Mouse (Mus musculus) midbrain, embryonic 13.5 days (tissue): Measurements from ENCODE around the gene Bbs10. TPM values are rescaled to one million over a fixed set of nuclear protein-coding genes. Genes with fewer than 3 reads are reported as not detected.

Experiments
- ATAC-seq: fragments of 200-750 bp; cut with Nextera tagmentation; 2 replicates; pipeline ENCODE4 v1.8.0; 2017; ENCODE audit warnings: mild to moderate bottlenecking, moderate TSS enrichment, moderate library complexity
- H3K27ac ChIP-seq: fragments of 300-500 bp; sonication (generic); 2 replicates; pipeline ENCODE4 v1.5.1; 2015; ENCODE audit warnings: inconsistent platforms, mild to moderate bottlenecking, moderate library complexity
- H3K27me3 ChIP-seq: fragments of 300-500 bp; sonication (generic); 2 replicates; pipeline ENCODE4 v1.6.1; 2015; ENCODE audit warnings: mild to moderate bottlenecking, inconsistent platforms
- H3K36me3 ChIP-seq: fragments of 300-500 bp; sonication (generic); 2 replicates; pipeline ENCODE4 v1.6.1; 2015; ENCODE audit warnings: mild to moderate bottlenecking, inconsistent platforms
- H3K4me1 ChIP-seq: fragments of 300-500 bp; sonication (generic); replicated peaks from 2 replicates; pipeline ENCODE4 v1.6.1; 2015; ENCODE audit warnings: inconsistent platforms
- H3K4me2 ChIP-seq: fragments of 300-500 bp; sonication (generic); replicated peaks from 2 replicates; pipeline ENCODE4 v1.6.1; 2015; ENCODE audit warnings: moderate library complexity, mild to moderate bottlenecking, inconsistent platforms
- H3K4me3 ChIP-seq: fragments of 300-500 bp; sonication (generic); replicated peaks from 2 replicates; pipeline ENCODE4 v1.5.1; 2015; ENCODE audit warnings: mild to moderate bottlenecking, inconsistent platforms
- H3K9ac ChIP-seq: fragments of 300-500 bp; sonication (generic); replicated peaks from 2 replicates; pipeline ENCODE4 v1.6.1; 2015; ENCODE audit warnings: mild to moderate bottlenecking, inconsistent platforms
- H3K9me3 ChIP-seq: fragments of 300-500 bp; sonication (generic); 2 replicates; pipeline ENCODE4 v1.6.1; 2016; ENCODE audit warnings: mild to moderate bottlenecking, inconsistent platforms
- WGBS: fragments of 180-500 bp; shearing (Covaris S2); methylation state at CpG from one replicate; pipeline ENCODE4 v1.1.7; 2015; 5-methylcytosine and 5-hydroxymethylcytosine counted together
- polyA plus RNA-seq: library from polyadenylated mRNA; unstranded; fragments of >200 nt; fragmentation: Nextera tagmentation; extraction: Ambion mirVana; gene quantifications from 2 replicates; pipeline ENCODE4 v1.2.1, GENCODE M21; 2015

The Bbs10 gene
- polyA plus RNA-seq, 1 experiment from 2014 or later = 7.5 TPM

DNA sequence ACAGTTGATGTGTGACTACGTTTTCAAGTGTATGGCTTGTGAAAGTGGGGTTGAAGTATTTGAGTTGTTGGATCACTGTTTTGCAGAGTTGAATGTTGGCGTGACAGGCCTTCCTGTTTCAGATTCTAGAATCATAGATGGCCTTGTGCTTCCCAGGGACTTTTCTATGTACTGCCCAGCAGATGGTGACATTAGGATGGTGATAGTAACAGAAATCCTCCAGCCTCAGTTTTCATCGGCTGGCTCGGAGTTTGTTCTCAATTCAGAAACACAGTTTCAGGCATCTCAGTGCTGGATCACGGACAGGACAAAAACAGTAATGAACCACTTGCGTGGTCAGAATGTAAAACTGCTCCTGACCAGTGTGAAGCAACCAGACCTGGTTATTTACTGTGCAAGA is 1.1 kb downstream of the Bbs10 start:
- Histone ChIP-seq H3K36me3 (no peaks in the 10 kb centered on the region), H3K27me3 (no peaks in the 10 kb centered on the region), H3K4me3 (peak overlapping the region; percentile 74; the same call in 1 of the 2 replicates), H3K4me1 (peaks cover 9% of the 10 kb centered on the region), H3K4me2 (peak overlapping the region; percentile 61; the same call in 1 of the 2 replicates), H3K9ac (no peak overlapping the region), H3K27ac (peak overlapping the region; percentile 92; the same call in 1 of the 2 replicates), H3K9me3 (no peaks in the 10 kb centered on the region)
- WGBS = 82% methylated on average over 6 of the region's 6 CpGs
- ATAC-seq = no peak

DNA sequence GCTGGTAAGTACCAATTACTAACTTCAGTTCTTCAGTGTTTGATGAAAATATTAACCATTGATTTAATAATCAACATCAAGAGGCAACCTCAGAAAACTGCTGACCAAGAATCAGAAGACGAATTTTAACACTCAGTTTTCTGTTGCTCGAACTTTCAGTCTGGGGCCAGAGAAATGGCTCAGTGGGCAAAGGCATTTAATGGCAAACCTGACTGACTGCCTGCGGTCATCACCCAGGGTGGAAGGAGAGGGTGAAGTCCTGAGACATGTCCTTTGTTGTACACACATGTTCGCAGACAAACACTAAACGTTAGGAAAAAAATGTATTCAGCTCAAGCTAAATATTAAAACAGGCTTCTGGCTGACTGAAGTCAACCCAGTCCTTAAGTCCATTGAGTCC is 2.6 kb downstream of the Bbs10 start:
- Histone ChIP-seq H3K9me3 (no peaks in the 10 kb centered on the region), H3K27me3 (no peaks in the 10 kb centered on the region), H3K36me3 (no peaks in the 10 kb centered on the region), H3K9ac (no peak overlapping the region), H3K4me1 (peaks cover 9% of the 10 kb centered on the region), H3K27ac (no peak overlapping the region), H3K4me3 (no peak overlapping the region), H3K4me2 (no peak overlapping the region)
- WGBS = 92% methylated on average over 5 of the region's 5 CpGs
- no peak for ATAC-seq

DNA sequence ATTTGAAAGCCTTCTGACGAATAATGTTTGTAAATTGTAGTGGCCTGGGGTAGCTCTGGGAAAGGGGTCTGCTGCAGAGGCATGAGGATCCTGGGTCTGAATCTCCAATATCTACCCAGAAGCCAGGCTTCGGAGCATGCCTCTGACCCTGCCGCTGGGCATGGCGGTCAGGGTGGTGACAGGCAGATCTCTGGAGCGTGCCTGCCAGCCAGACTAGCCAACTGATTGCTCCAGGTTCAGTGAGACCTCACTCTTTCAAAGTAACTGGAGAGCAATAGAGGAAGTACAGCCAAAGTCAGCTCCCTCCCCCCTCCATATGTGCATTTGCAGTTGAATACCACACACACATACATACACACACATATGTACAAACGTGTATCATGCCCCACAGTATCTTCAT is 4.0 kb downstream of the Bbs10 start:
- ATAC-seq = no peak
- WGBS = 91% methylated on average over 6 of the region's 6 CpGs
- no peak overlapping the region for H3K27ac ChIP-seq
- H3K27me3 ChIP-seq = no peaks in the 10 kb centered on the region
- H3K9ac ChIP-seq = no peak overlapping the region
- peaks cover 9% of the 10 kb centered on the region for H3K4me1 ChIP-seq
- no peaks in the 10 kb centered on the region for H3K9me3 ChIP-seq
- no peak overlapping the region for H3K4me3 ChIP-seq
- no peak overlapping the region for H3K4me2 ChIP-seq
- H3K36me3 ChIP-seq = no peaks in the 10 kb centered on the region

DNA sequence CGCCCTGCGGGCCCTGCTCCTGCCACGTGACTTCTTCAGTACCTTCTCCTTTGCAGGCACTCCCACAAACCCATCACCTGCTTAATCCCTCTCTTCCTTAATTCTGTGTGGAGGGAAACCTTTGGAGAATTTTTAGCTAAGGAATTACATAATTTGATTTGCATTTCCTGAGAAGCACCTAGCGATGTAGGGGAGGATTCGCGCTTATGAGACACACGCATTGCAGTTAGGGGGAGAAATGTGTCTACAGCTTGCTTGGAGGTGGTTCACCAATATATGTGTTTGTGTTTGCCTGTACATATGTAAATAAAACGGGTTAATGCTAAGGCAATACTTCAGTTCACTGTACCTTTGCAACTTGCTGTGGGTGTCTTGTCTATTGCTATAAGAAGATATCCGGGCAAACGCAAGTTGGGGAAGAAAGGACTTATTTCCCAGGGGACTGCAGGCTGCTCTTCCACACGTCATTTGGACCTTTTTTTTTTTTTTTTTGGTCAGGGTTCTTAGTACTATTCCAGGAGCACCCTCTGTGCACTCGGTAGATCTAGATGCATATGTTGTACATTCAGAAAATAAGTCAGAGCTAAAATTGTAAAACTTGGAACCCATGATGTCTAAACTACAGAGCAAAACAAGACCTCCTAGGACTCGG is 10.5 kb downstream of the Bbs10 start:
- H3K9ac ChIP-seq = no peak overlapping the region
- H3K4me2 ChIP-seq = no peak overlapping the region
- ATAC-seq = no peak
- H3K36me3 ChIP-seq = no peaks in the 10 kb centered on the region
- H3K4me3 ChIP-seq = no peak overlapping the region
- WGBS = 91% methylated on average over 13 of the region's 13 CpGs
- H3K27me3 ChIP-seq = no peaks in the 10 kb centered on the region
- no peaks in the 10 kb centered on the region for H3K4me1 ChIP-seq
- H3K27ac ChIP-seq = no peak overlapping the region
- H3K9me3 ChIP-seq = no peaks in the 10 kb centered on the region

DNA sequence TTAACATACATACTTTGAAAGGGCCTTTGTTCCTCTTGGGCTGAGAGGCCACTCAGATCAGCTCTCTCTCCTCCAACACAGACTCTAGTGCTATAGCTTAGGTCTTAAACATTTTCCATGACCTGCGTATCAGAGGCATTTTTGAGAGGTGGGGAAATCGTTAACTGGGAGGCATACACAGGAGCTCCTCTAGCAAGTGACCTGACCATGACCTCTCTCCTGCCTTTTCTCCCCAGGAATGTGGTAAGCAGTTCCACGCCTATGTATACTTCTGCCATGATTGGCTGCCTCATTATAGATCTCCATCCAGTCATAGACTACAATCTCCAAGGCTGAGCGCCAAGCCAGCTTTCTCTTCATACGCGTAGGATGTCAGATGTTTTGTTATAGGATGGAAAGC is 14.8 kb downstream of the Bbs10 start:
- no peaks in the 10 kb centered on the region for H3K4me1 ChIP-seq
- WGBS = 80% methylated on average over 6 of the region's 6 CpGs
- H3K4me2 ChIP-seq = no peak overlapping the region
- no peak overlapping the region for H3K27ac ChIP-seq
- no peak overlapping the region for H3K9ac ChIP-seq
- no peaks in the 10 kb centered on the region for H3K36me3 ChIP-seq
- ATAC-seq = no peak
- no peak overlapping the region for H3K4me3 ChIP-seq
- H3K9me3 ChIP-seq = no peaks in the 10 kb centered on the region
- H3K27me3 ChIP-seq = no peaks in the 10 kb centered on the region

DNA sequence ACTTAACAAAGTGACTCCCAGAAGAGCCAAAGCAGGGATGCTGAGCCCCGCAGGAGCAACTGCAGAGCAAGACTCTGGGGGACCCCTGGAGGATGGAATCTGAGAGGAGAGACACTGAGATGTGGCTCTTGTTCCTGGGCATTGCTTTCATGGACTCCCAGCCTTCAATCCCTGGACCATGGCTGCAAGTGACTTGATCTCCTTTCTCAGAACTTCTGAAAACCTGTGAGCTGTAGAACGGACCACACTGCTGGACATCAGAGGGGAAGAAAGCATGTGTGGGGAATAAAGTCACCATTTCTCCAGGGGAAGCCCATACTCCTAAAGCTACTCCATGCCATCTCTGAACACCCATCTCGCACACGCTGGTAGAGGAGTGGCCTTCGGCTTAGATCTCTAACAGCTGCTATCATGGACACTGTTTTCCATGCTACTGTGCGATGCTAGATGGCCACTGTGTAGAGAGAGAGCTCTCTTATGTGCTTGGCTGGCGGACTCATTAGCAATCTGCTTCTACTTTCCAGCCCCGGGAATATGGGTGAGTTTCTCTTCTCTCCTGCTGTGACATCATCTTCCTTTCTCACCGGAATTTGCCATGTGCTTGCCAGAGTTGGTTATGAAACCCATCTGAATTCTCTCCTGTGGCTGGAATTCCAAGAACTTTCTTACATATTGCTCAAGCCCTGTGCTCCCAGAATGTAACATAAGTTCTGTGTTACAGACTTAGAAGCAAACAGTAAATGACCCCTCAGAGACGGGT is 16.3 kb downstream of the Bbs10 start:
- no peak overlapping the region for H3K9ac ChIP-seq
- H3K4me1 ChIP-seq = no peaks in the 10 kb centered on the region
- ATAC-seq = no peak
- H3K4me3 ChIP-seq = no peak overlapping the region
- H3K27me3 ChIP-seq = no peaks in the 10 kb centered on the region
- no peak overlapping the region for H3K27ac ChIP-seq
- no peaks in the 10 kb centered on the region for H3K36me3 ChIP-seq
- H3K9me3 ChIP-seq = no peaks in the 10 kb centered on the region
- 82% methylated on average over 10 of the region's 10 CpGs for WGBS
- H3K4me2 ChIP-seq = no peak overlapping the region

DNA sequence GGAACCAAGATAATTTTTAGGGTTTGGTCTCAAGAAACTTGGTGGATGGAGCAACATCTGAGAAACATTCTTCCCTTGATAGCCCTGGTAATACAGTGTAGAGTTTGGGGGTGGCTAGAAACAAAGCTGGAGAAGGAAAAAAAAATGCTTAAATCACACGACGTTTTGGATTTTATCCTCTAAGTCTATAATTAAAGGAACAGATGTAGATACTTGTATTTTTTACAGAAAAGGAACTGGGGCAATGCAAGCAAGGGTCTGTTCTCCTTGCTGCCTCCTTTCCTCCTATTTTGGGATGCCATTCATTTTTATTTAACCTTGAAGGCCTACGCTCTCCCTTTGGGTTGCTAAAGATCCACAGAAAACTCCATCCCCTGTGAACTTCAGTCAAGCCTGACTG is 17.5 kb downstream of the Bbs10 start:
- ATAC-seq = no peak
- Histone ChIP-seq H3K4me3 (no peak overlapping the region), H3K27me3 (no peaks in the 10 kb centered on the region), H3K4me2 (no peak overlapping the region), H3K9me3 (no peaks in the 10 kb centered on the region), H3K27ac (no peak overlapping the region), H3K9ac (no peak overlapping the region), H3K4me1 (no peaks in the 10 kb centered on the region), H3K36me3 (no peaks in the 10 kb centered on the region)
- 90% methylated on average over 3 of the region's 3 CpGs for WGBS

DNA sequence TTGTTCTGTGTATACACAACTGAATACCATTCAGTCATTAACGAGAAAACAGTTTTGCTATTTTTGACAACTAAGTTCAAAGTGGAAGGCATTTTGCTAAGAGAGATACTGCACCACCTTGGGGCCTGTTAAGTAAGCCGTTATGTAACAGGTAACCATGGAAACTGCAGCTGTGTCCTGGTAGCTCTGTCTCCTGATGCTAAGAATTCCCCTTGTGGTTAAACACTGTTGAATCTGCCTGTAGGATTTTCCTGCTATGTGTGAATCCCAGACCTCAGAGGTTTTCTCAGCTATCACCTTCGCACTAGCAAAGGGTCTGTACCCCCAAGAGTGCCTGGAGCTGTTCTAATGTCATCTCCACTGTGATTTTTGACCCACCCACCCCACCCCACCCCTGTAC is 19.5 kb downstream of the Bbs10 start:
- WGBS = 67% methylated on average over 3 of the region's 3 CpGs
- Histone ChIP-seq H3K27me3 (no peaks in the 10 kb centered on the region), H3K4me3 (no peak overlapping the region), H3K36me3 (no peaks in the 10 kb centered on the region), H3K4me2 (no peak overlapping the region), H3K4me1 (no peaks in the 10 kb centered on the region), H3K9ac (no peak overlapping the region), H3K9me3 (no peaks in the 10 kb centered on the region), H3K27ac (no peak overlapping the region)
- ATAC-seq = 0 out of 2 replicates have a peak, but pooled peaks have one; percentile 43

DNA sequence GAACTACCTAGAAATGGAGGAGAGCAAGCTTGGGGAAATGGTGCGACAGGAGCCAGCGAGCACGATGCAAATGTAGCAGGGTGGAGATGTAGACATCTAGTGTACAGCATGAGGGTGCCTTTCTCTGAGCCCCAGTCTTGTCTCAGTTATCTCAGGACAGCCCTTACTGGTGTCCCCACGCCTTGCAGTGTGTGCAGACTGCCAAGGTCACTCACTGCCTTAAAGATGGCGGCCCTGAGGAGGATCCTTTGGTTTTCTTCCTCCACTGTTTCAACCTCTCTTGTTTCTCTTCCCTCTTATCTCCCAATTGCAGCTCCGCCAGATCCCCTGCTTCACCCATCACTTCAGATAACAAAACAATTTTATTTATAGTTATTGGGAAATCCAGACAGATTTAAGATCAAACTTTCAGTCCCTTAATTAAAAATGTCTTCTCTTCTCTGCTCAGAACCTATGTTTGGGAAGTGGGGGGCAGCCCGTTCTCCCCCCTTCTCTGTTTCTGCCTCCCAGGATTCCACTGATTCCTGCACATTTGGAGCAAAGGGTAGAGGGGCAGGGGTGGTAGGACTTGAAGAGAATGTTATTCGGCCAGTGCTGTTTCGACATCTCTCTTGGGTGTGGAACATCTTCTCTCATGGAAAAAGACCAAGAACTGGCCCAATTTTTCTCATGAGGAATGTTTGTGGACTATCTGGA is 20.5 kb downstream of the Bbs10 start:
- no peak overlapping the region for H3K9ac ChIP-seq
- H3K27me3 ChIP-seq = no peaks in the 10 kb centered on the region
- H3K36me3 ChIP-seq = no peaks in the 10 kb centered on the region
- H3K9me3 ChIP-seq = no peaks in the 10 kb centered on the region
- no peaks in the 10 kb centered on the region for H3K4me1 ChIP-seq
- ATAC-seq = no peak
- H3K4me2 ChIP-seq = no peak overlapping the region
- 90% methylated on average over 9 of the region's 9 CpGs for WGBS
- no peak overlapping the region for H3K27ac ChIP-seq
- no peak overlapping the region for H3K4me3 ChIP-seq

DNA sequence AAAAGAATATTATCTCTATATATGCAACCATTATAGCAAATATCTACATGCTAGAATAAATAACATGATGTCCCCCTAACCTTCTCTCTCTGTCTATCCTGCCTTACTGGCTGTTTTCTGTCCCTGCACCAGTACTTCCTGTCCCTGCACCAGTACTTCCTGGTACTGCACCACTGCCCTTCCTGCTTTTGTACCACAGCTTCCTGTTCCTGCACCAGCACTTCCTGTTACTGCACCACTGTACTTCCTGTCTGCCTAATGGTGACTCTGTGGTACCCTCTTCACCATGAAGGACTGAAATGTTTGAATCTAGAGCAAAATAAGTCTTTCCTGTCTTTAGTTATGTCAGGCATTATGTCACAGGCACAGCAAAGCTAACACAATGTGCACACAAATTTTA is 22.1 kb downstream of the Bbs10 start:
- no peak overlapping the region for H3K27ac ChIP-seq
- ATAC-seq = no peak
- no peaks in the 10 kb centered on the region for H3K36me3 ChIP-seq
- no peak overlapping the region for H3K4me3 ChIP-seq
- no peaks in the 10 kb centered on the region for H3K9me3 ChIP-seq
- no peaks in the 10 kb centered on the region for H3K4me1 ChIP-seq
- no peak overlapping the region for H3K4me2 ChIP-seq
- no peaks in the 10 kb centered on the region for H3K27me3 ChIP-seq
- H3K9ac ChIP-seq = no peak overlapping the region

DNA sequence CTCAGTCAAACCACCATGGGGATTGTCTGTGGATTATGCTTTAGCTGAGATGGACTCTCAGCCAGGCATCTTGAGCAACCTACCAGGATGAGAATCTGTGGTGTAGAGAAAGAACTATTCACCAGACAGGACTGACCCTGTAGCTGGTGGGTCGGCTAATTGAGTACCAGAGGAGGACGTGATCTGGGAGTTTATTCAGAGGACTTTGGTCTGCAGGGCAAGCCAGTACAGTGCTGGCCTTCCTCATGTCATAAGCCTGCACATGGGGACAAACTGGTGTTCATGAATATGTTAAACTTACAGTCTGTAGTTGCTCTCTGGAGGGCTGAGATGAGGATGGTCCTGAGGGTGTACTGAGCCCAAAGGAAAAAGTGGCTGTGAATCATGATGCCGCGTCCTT is 29.5 kb downstream of the Bbs10 start:
- Histone ChIP-seq H3K27me3 (no peaks in the 10 kb centered on the region), H3K4me3 (no peak overlapping the region), H3K9me3 (no peaks in the 10 kb centered on the region), H3K27ac (no peak overlapping the region), H3K36me3 (no peaks in the 10 kb centered on the region), H3K4me2 (no peak overlapping the region), H3K4me1 (no peaks in the 10 kb centered on the region), H3K9ac (no peak overlapping the region)
- no peak for ATAC-seq
- 84% methylated on average over 4 of the region's 4 CpGs for WGBS

DNA sequence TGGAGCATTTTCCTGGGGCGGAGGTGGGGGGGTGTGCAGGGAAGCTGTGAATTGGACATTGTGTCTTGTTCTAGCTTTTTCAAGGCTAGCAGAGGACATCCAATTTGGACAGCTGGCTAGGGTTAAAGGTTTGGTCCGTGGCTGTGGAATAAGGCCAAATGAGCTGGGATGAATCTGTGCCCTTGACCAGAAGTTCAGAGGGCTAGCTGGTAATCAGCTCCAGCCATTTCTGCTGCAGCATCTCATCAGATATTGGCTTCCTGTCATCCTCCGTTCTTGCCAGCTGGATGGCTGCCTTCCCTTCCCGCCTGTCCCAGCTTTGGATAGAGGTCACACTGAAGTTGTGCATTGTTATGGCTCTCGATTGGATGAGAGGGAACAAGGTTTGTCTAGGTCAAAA is 30.8 kb downstream of the Bbs10 start:
- Histone ChIP-seq H3K9ac (no peak overlapping the region), H3K9me3 (no peaks in the 10 kb centered on the region), H3K27ac (no peak overlapping the region), H3K36me3 (no peaks in the 10 kb centered on the region), H3K4me1 (no peaks in the 10 kb centered on the region), H3K4me3 (no peak overlapping the region), H3K27me3 (no peaks in the 10 kb centered on the region), H3K4me2 (no peak overlapping the region)
- ATAC-seq = no peak
- 89% methylated on average over 5 of the region's 5 CpGs for WGBS
